Mouse (Mus musculus) kidney, adult 2 months (tissue): ENCODE results near the gene Il9r. TPM values are rescaled to one million over a fixed set of nuclear protein-coding genes. Genes with fewer than 3 reads are reported as not detected.

Experiments used
- DNase-seq: peaks from one replicate; pipeline ENCODE4 v3.0.0; 2021
- H3K27ac ChIP-seq: fragments of 200-500 bp; 2 replicates; pipeline ENCODE4 v1.5.1; 2012; ENCODE audit warnings: low read depth, low read length, control low read depth, inconsistent platforms; ENCODE audit not compliant: insufficient read depth
- H3K27me3 ChIP-seq: fragments of 200-500 bp; replicated peaks from 2 replicates; pipeline ENCODE4 v1.6.1; 2012; ENCODE audit warnings: mild to moderate bottlenecking, moderate library complexity, low read length, inconsistent platforms; ENCODE audit not compliant: control insufficient read depth, insufficient read depth
- H3K36me3 ChIP-seq: fragments of 200-500 bp; 2 replicates; pipeline ENCODE4 v1.6.1; 2012; ENCODE audit warnings: mild to moderate bottlenecking, moderate library complexity, low read length, inconsistent platforms; ENCODE audit not compliant: control insufficient read depth, insufficient read depth
- H3K4me1 ChIP-seq: fragments of 200-500 bp; 2 replicates; pipeline ENCODE4 v1.6.1; 2011; ENCODE audit warnings: low read length; ENCODE audit not compliant: control insufficient read depth, insufficient read depth
- H3K4me3 ChIP-seq: fragments of 200-500 bp; 2 replicates; pipeline ENCODE4 v1.5.1; 2011; ENCODE audit warnings: mild to moderate bottlenecking, low read depth, low read length, control low read depth; ENCODE audit not compliant: insufficient read depth
- CTCF ChIP-seq: fragments of 200-500 bp; conservative IDR thresholded peaks from 2 replicates; pipeline ENCODE4 v1.5.1; 2011; ENCODE audit warnings: low read depth, mild to moderate bottlenecking, control low read depth, low read length, moderate library complexity, mixed read lengths; ENCODE audit not compliant: insufficient read depth, insufficient read length
- POLR2A ChIP-seq: fragments of 200-500 bp; IDR thresholded peaks from one replicate; pipeline ENCODE4 v1.6.1; 2011; ENCODE audit warnings: low read depth, low read length, control low read depth
- WGBS: fragments of 180-500 bp; shearing (Covaris S2); methylation state at CpG from one replicate; pipeline ENCODE4 v1.1.7; 2018; 5-methylcytosine and 5-hydroxymethylcytosine counted together
- polyA plus RNA-seq: library from polyadenylated mRNA; depleted of rRNA; stranded (reverse); fragments of >200 nt; gene quantifications from 2 replicates; pipeline ENCODE4 v1.2.3, GENCODE M21; 2012

Il9r gene
- polyA plus RNA-seq, 1 experiment = 0.58 TPM

GRCm38 (mm10) chr11:32190603-32191110 lies 9.4 kb downstream of the Il9r start:
- TF ChIP-seq POLR2A (no peak), CTCF (no peak)
- 73% methylated on average over 13 of the region's 13 CpGs for WGBS
- no peak overlapping the region for H3K27ac ChIP-seq
- H3K4me1 ChIP-seq = no peaks in the 10 kb centered on the region
- DNase-seq = no peak
- no peaks in the 10 kb centered on the region for H3K27me3 ChIP-seq
- H3K36me3 ChIP-seq = no peaks in the 10 kb centered on the region
- H3K4me3 ChIP-seq = no peak overlapping the region

- H3K4me1 ChIP-seq = no peaks in the 10 kb centered on the region
- 80% methylated on average over 9 of the region's 9 CpGs for WGBS
- H3K36me3 ChIP-seq = no peaks in the 10 kb centered on the region
- TF ChIP-seq POLR2A = no peak
- no peak for TF ChIP-seq CTCF
- no peak overlapping the region for H3K4me3 ChIP-seq
- no peaks in the 10 kb centered on the region for H3K27me3 ChIP-seq
- peak; percentile 26 for DNase-seq
- no peak overlapping the region for H3K27ac ChIP-seq
Measured at GRCm38 (mm10) chr11:32190119-32190518, 10.0 kb downstream of the Il9r start.

- TF ChIP-seq CTCF (no peak), POLR2A (no peak)
- no peaks in the 10 kb centered on the region for H3K27me3 ChIP-seq
- no peak for DNase-seq
- no peaks in the 10 kb centered on the region for H3K4me1 ChIP-seq
- WGBS = 72% methylated on average over 5 of the region's 5 CpGs
- no peak overlapping the region for H3K4me3 ChIP-seq
- no peak overlapping the region for H3K27ac ChIP-seq
- H3K36me3 ChIP-seq = no peaks in the 10 kb centered on the region
Measured at GRCm38 (mm10) chr11:32189434-32189833, 10.6 kb downstream of the Il9r start.

- Histone ChIP-seq H3K4me3 (no peak overlapping the region), H3K4me1 (no peaks in the 10 kb centered on the region), H3K27me3 (no peaks in the 10 kb centered on the region), H3K27ac (no peak overlapping the region), H3K36me3 (no peaks in the 10 kb centered on the region)
- 78% methylated on average over 12 of the region's 12 CpGs for WGBS
- TF ChIP-seq POLR2A (no peak), CTCF (no peak)
- no peak for DNase-seq
Measured at GRCm38 (mm10) chr11:32188881-32189280, 11.2 kb downstream of the Il9r start.

- 96% methylated on average over 4 of the region's 4 CpGs for WGBS
- H3K27ac ChIP-seq = no peak overlapping the region
- TF ChIP-seq POLR2A = no peak
- 0 out of 2 replicates have a peak, but pooled peaks have one; percentile 7 for TF ChIP-seq CTCF
- no peaks in the 10 kb centered on the region for H3K4me1 ChIP-seq
- H3K4me3 ChIP-seq = no peak overlapping the region
- DNase-seq = no peak
- no peaks in the 10 kb centered on the region for H3K36me3 ChIP-seq
- H3K27me3 ChIP-seq = no peaks in the 10 kb centered on the region
Measured at GRCm38 (mm10) chr11:32187256-32187655, 12.8 kb downstream of the Il9r start.

- WGBS = 65% methylated on average over 3 of the region's 3 CpGs
- Histone ChIP-seq H3K4me3 (no peak overlapping the region), H3K27me3 (no peaks in the 10 kb centered on the region), H3K4me1 (no peaks in the 10 kb centered on the region), H3K36me3 (no peaks in the 10 kb centered on the region), H3K27ac (no peak overlapping the region)
- DNase-seq = no peak
- TF ChIP-seq CTCF (no peak), POLR2A (no peak)
Measured at GRCm38 (mm10) chr11:32186031-32186430, 14.0 kb downstream of the Il9r start.

GRCm38 (mm10) chr11:32184469-32184868 lies 15.6 kb downstream of the Il9r start:
- Histone ChIP-seq H3K4me1 (no peaks in the 10 kb centered on the region), H3K36me3 (no peaks in the 10 kb centered on the region), H3K4me3 (no peak overlapping the region), H3K27me3 (no peaks in the 10 kb centered on the region), H3K27ac (no peak overlapping the region)
- DNase-seq = no peak
- TF ChIP-seq CTCF = no peak
- no peak for TF ChIP-seq POLR2A
- 89% methylated on average over 8 of the region's 8 CpGs for WGBS
